Mouse (Mus musculus): ENCODE data around the gene Idh2.

DNA sequence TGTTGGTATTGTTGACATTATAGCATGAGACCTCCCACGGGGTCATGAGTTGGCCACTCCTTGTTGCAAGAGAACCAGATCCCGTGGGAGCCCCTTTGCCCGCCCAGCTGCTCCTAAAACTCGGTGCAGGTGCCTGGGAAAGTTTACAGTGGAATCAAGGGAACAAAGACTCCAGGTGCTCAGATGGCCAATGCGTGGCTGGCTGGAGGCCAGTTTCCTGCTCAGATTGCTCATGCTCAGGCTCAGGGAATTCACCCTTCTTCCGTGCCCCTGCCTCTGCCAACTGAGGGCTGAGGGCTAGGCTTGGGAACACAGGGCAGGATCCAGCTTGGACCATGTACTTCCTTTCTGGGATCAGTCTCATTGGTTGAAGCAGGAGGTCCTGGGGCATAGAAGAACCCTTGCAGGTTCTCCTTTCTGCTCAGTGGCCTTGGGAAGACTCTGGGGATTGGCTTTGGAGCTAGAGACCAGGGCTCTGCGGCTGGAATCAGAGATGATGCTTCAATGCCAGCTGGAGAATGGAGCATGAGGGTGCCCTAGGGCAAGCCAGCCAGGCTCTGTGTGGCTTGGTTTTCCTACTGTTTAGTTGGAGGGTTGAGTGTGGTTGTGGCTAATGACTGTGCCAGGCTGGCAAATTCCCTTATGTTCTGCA is 45.2 kb upstream of the Idh2 start:
- TF ChIP-seq E2F4 (IDR thresholded peaks at IDR 0.05; ENCODE audit: borderline replicate concordance, low read depth, low read length) (no peak), MAX (IDR thresholded peaks at IDR 0.05; ENCODE audit: low read length) (no peak)
